Mouse (Mus musculus) heart, postnatal 14 days (tissue): Measurements from ENCODE around the gene 1700001J03Rik. TPM values are rescaled to one million over a fixed set of nuclear protein-coding genes. Genes with fewer than 3 reads are reported as not detected.
"Not testable (repeated sequence)": the region's sequence is repeated elsewhere in the genome, so short reads cannot be mapped to it uniquely, and the experiment has no call there.

Experiments
- DNase-seq, 2 experiments: peaks; one replicate each; pipeline ENCODE4 v3.0.0; 2021 to 2022
- intact Hi-C: fragments of 180-260 bp; cut with DNase I; formaldehyde crosslinking; loops from one replicate; pipeline ENCODE4 v1.15.1; 2025
- long read RNA-seq, 2 experiments: library from polyadenylated mRNA; stranded (forward); transcript quantifications; one replicate each; pipeline ENCODE4 v2.0.0; 2021
- total RNA-seq, 2 experiments: library from RNA; stranded (reverse); gene quantifications; 2 replicates each; pipeline ENCODE4 v1.2.3; 2021

The 1700001J03Rik gene
- under 1 TPM in 1 of 2 experiments, not detected in 1; 0.65 TPM for total RNA-seq
- long read RNA-seq, experiment 1 = 0 reads
- long read RNA-seq, experiment 2 = 0 reads

DNA sequence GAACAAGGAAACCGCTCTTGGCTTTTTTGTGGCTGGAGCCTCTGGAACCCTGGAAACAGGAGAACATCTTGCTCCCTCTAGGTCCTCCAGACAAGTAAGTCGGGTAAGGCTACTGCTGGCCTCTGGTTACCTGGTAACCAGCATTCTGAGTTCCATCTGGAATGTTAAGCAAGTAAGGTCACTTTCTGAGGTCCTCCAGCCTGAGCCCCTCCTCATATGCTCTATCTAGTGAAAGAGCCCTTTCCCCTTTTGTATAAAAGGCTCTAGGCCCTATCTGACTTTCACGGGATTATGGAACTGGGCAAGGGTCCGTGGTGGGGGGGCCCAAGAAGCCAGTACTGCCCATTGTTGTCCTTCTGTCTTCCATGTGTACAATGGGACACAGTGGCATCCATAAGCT is at the start of gene 1700001J03Rik:
Gene 1700001J03Rik, minus strand, starts transcription at position 101 of the 400 bp plus-strand sequence.
- intact Hi-C loops, DNase-seq: not testable (repeated sequence)

DNA sequence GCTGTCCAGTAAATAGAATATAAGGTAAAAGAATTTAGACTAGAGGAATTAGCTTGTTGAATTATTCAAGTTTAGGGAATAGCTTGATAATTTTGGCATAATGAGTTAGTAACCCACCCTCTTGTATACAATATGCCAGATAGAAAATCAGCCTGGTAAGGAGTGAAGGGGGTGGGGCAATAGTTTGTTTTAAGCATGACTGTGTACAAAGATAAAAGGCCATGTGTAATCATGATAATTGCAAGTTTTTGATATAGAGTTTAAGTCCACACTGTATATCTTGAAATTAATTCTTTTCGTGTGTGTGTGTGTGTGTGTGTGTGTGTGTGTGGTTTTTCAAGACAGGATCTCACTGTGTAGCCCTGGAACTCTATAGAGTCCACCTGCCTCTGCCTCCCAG is 49.2 kb upstream of the 1700001J03Rik start:
- intact Hi-C loops = loop anchor here (10.0 kb wide), 1 partner anchor 50 kb away; no protein-coding TSS in a partner anchor

DNA sequence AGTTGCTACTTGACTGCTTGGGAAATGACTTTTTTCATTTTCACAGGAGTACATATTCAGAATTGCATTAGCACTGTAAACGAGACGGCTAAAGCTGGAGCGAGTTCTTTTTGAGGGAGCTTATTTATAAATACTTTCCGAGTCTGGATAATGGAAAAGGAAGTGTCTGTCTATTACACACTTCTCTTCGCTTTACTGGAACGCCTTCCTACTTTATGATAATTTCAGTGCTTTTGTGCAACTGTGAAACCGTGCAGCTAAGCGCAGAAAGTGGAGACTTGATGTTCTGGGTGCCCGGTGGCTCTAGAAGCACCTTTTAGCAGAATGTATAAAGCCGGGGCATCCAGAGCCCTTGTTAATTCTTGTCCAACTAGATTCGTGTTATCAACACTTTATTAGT is 47.7 kb upstream of the 1700001J03Rik start:
- no peak for DNase-seq
- intact Hi-C loops = loop anchor here (10.0 kb wide), 1 partner anchor 52 kb away; no protein-coding TSS in a partner anchor

More for the DNA sequence above, 49.2 kb upstream of the 1700001J03Rik start:
- DNase-seq = no peak

DNA sequence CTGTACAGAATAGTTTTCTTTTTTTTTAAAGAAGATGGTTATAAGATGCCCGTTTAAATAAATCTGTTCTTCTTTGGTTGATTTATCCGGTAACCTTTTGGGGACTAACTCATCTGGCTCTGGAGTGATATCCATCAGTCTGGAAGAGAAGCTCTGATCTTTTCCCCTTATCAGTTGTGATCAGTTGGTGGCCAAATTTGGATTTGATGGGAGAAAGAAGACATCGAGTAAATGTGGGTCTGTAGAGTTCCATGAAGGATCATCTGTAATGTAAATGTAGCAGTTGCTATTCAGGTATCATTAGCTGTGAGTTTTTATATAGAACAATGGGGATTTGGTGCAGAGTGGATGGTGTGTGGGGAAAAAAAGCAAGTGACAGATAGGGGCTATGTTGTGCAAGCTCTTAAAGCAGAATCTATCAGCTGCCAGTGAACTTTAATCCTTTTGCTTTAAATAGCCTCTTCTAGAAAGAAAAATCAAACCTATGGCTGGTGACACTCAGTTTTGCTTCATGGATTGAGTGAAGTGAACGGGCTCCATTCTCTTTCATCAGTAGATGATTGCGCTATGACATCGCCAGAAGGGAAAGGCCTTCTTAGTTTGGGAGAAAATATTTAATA is 47.1 kb upstream of the 1700001J03Rik start:
- DNase-seq = no peak
- intact Hi-C loops = loop anchor here (10.0 kb wide), 1 partner anchor 53 kb away; no protein-coding TSS in a partner anchor

DNA sequence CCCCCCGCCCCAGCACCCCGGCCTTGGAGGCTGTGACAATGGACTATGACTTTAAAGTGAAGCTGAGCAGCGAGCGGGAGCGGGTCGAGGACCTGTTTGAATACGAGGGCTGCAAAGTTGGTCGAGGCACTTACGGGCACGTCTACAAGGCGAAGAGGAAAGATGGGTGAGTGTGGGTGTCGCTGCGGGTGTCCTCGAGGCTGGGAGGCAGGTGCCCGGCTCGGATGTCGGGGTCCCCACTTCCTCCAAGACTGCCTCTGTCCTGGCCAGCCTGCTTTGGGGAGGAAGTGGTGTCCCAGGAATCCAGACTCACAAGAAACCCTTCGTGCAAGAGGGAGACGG is 46.5 kb upstream of the 1700001J03Rik start:
- intact Hi-C loops = loop anchor here (10.0 kb wide), 1 partner anchor 53 kb away; no protein-coding TSS in a partner anchor
- DNase-seq = no peak

DNA sequence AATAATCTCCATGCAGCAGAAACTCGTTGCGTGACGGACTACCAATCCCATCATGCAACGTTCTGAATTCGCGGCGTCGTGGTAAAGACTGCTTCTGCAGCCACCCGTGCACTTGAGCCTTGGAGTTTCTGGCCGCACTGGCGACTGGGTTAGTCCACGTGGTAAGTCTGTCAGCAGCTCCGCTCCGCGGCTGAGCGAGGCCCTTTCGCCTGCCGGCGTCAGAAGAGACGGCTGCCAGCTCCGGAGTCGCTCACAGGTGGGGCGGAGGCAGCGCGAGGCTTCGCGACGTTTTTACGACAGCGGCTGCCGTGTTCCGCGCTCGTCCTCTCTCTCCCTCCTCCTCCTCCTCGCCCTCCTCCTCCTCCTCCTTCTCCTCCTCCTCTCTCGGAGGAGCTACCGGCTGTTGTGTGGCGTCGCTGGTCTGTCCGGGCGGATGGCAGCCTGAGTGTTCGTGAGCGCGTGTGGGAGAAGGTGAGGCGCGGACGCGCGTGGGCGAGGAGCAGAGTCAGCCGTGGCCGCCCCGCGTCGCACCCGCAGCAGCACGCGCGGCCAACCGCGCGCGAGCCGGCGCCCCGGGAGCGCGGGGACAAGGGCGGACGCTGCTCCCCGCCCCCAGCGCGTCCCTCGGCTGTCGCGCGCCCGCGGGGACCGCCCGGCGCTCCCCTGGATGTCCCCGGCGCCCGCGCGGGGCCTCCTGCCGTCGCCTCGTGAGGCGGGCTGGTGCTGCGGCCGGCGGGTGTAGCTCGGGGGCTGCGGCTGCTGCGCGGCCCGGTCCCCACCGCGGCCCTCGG is 46.0 kb upstream of the 1700001J03Rik start, which contains the start of gene Cdk8:
Gene Cdk8, plus strand, starts transcription at position 367 of the 791 bp plus-strand sequence.
- intact Hi-C loops = loop anchor here (10.0 kb wide), 1 partner anchor 54 kb away; no protein-coding TSS in a partner anchor
- peak; percentile 92 to 93 for DNase-seq

DNA sequence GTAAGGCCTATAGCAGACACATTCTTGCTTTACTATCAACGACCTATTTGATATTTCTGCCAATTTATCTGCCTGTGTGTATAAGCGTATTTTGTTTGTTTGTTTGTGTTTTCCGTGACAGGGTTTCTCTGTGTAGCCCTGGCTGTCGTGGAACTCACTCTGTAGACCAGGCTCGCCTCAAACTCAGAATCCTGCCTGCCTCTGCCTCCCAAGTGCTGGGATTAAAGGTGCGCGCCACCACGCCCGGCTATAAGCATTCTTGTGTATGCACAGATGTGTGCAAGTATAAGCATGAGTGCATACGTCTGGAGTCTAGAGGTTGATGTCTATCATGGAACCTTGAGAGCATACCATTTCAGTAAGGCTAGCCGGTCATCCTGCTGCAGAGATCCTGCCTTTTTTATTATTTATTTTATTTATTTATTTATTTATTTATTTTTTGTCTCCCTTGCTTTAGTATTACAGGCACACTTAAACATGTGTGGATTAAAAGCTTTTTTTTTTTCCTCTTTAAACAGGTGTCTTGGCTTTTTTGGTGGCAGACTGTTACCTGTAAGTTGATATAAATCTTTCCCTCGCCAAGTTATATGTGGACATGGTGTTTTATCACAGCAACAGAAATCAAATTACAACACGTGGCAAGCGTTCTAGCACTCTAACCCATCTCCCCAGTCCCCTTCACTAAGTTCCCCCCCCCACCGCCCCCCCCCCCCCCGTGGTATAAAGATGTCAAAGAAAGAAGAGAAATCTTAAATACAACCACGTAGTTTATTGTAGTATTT is 45.0 kb upstream of the 1700001J03Rik start:
- no peak for DNase-seq
- intact Hi-C loops = loop anchor here (10.0 kb wide), 1 partner anchor 55 kb away; no protein-coding TSS in a partner anchor

DNA sequence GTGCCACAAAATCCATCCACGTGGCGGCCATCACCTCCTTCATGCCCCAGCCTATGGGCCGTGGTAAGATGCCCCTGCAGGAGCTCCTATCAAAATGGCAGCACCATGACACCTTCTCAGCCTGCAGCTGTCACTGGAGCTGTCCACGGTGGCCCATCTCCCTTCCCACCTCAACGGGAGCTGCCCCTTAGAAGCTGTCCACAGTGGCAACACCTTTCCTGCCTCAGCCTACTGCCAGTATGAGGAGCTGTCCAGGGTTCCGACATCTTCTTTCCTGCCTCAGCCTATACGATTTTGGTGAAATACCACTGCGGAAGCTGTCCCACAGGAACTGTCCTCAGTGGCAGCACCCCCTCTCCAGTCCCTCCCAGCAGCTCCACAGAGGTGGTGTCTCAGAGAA is 42.4 kb upstream of the 1700001J03Rik start:
- intact Hi-C loops = no loop called here
- DNase-seq = no peak

DNA sequence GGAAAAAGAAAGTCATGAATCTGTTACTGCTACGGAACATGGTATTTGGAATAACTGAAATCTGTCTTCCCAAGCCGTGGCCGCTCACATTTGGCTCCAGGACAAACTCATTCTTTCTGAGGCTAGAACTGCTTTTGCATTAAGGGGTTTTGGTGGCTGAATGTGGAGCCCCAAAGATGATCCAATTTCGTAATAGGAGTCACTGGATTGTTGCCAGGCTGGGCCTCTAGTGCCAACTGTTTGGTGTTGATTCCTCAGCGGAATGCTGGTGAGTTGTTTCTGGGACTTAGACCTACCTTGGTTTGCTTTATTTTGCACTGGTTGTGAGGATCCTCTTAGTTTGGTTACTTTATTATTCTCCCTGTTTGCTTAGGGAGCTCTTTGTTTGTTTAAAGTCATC is 38.7 kb upstream of the 1700001J03Rik start:
- intact Hi-C loops = no loop called here
- DNase-seq = no peak

DNA sequence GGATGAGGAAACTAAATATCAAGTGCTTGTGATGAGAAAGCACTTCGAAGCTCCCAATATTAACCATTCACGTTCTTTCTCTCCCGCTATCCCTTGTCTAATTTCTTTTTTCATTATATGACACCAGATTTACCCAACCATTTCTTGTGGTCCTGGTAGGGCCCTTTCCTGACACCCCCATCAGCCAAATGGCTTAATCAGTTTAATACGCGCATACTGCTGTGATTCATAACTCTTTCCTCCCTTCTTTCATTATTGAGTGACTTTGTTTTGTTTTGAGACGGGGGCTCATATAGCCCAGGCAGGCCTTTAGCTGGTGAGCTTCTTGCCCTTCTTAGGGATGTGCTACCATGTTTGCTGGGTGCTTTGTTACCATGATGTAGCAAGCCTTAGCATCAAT is 36.6 kb upstream of the 1700001J03Rik start:
- intact Hi-C loops = no loop called here
- DNase-seq = no peak

DNA sequence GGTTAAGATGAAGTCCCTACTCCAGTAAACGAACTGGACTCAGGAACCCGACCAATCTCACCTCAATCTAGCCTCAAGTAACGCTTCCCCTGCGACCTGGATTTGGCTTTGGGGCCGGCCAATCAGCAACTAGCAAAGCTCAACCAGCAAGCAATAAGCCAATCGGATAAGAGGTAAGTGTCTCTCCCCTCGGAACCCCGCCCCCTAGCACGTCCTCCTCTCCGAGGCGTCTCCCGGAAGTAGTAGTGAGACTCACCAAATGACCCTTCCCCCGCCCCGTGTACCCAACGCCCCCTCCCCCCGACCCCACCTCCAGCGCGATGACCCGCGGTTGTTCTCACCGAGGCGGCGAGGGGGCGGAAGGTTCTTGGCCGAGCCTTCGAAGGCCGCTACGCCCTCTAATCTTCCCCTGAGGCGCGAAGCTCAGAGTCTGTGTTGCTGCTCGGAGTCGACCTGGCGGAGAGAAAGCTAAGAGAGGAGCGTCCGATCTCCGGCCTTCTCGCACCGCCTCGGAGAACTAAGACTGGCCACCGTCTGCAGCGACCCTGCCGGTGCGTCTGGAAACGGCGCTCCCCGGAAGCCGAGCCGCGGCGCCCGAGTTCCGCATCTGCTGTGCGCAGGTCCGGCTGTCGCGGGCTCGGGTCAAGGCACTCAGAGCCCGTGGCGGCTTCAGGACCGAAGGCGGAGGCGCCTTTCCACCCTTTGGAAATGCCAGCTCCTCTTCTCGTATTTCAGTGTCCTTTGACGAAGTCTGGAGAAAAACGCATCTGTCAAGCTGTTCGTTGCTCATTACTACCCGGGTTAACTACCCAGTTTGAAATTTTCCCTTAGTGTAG is 36.0 kb upstream of the 1700001J03Rik start, which contains the start of gene Rnf6:
Gene Rnf6, minus strand, starts transcription at position 677 of the 836 bp plus-strand sequence.
- peak; percentile 91 for DNase-seq
- intact Hi-C loops = no loop called here

DNA sequence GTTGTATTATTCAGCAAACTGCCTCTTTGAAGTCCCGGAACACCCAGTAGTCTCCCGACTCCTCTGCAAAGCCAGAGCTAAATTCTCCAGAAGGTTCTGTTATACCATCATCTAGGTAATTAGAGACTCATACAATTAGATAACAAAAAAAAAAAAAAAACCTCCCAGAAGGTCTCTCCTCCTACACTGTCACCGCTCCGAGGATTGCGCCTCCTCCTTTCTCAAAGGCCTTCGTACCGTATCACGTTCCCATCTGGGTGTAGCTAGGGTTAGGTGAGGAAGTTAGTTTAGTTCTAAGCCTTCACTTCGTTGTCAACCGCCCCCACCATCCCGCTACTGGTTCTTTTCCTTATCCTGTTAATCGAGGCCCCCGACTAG is 35.4 kb upstream of the 1700001J03Rik start:
- DNase-seq = no peak
- intact Hi-C loops = no loop called here

DNA sequence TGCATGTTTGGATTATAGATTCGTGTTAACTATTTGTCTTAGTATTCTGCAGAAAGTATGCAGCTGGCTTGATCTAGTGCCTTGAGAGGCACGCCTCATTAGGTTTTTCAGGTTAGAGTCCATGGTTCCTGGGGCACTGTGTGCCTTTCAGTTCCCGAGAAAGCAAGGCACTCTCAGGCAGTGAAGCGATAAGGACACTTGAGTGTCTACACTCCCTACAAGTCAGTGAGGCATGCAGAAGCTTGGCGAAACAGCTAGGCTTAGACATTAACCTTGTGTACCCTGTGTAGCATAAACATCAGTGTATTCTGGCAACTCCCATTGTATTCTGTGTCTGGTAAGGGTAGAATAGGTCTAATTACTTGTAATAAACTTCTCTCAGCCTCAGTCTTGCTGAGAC is 20.4 kb upstream of the 1700001J03Rik start:
- no peak for DNase-seq
- intact Hi-C loops = no loop called here

DNA sequence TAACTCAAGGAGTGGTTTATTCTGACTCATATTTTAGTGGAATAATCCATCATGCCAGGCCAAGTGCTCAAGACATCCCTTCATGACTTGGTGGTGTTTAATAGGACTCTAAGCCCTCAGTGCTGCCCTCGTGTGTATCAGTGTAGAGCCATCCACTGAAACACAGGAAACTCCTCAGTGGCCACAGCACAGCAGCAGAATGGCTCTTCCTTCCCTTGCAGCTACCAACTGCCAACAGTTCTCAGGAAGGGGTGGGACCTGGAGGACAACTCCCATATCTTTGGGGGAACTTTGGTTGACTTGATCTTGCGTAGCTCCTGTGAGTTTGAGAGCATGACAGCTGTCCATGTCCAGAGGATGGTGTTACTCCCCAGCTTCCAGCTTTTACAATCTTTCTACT is 18.8 kb upstream of the 1700001J03Rik start:
- intact Hi-C loops = no loop called here
- DNase-seq = no peak

DNA sequence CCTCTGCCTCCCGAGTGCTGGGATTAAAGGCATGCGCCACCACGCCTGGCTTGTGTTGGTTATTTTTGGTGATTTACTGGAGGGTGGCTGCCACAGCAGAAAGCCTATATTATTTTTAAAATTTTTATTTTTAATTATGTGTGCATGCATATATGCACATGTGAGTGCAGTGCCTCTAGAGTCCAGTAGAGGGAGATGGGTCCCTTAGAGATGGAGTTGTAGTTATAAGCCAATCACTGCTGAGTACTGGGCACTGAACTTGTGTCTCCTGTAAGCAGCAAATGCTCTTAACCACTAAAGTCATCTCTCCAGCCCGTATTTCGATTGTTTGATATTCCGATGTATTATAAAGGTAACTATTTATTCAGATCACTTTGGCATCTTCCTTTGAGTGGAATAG is 15.5 kb upstream of the 1700001J03Rik start:
- intact Hi-C loops = no loop called here

DNA sequence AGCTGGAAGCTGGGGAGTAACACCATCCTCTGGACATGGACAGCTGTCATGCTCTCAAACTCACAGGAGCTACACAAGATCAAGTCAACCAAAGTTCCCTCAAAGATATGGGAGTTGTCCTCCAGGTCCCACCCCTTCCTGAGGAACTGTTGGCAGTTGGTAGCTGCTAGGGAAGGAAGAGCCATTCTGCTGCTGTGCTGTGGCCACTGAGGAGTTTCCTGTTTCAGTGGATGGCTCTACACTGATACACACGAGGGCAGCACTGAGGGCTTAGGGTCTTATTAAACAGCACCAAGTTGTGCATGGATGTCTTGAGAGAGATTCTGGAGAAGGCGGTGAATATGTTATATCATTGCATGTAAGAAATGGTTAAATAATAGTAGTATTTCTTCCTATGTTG is 14.4 kb upstream of the 1700001J03Rik start:
- no peak for DNase-seq
- intact Hi-C loops = loop anchor here (10.0 kb wide), 1 partner anchor 275 kb away; no protein-coding TSS in a partner anchor

More for the DNA sequence above, 15.5 kb upstream of the 1700001J03Rik start:
- no peak for DNase-seq

DNA sequence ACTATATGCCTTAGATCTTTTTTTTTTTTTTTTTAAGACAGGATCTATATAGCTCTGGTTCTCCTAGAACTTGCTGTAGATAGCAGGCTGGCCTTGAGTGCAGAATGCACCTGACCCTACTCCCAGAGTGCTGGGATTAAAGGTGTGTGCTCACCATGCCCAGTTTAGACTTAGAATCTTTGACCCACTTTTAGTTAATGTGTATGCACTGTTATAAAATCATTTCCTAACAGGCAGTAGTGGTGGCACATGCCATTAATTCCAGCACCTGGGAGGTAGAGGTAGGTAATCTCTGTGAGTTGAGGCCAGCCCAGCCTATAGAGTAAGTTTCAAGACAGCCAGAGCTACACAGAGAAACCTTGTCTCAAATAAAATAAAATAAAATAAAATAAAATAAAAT is 14.0 kb upstream of the 1700001J03Rik start:
- DNase-seq = no peak
- intact Hi-C loops = loop anchor here (10.0 kb wide), 1 partner anchor 276 kb away; no protein-coding TSS in a partner anchor

DNA sequence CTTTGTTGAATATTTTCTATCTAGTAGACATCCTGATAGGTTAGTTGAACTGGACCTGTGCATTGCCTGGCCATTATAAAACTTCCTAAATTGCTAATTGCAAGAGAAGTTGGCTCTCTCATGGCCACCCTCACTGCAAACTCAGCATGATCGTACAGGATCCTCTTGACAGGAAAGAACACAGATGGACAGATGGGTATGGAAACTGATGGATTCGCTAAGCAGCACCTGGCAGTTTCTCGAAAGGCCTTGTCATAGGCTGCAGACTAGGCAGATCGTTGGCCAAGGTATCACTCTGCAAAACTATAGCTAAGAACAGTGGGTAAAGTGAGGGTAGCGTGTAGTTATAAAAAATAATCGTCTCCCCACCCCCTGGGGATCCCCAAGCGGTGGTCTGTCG is 8.3 kb upstream of the 1700001J03Rik start:
- DNase-seq = no peak
- intact Hi-C loops = loop anchor here (10.0 kb wide), 1 partner anchor 281 kb away; no protein-coding TSS in a partner anchor

DNA sequence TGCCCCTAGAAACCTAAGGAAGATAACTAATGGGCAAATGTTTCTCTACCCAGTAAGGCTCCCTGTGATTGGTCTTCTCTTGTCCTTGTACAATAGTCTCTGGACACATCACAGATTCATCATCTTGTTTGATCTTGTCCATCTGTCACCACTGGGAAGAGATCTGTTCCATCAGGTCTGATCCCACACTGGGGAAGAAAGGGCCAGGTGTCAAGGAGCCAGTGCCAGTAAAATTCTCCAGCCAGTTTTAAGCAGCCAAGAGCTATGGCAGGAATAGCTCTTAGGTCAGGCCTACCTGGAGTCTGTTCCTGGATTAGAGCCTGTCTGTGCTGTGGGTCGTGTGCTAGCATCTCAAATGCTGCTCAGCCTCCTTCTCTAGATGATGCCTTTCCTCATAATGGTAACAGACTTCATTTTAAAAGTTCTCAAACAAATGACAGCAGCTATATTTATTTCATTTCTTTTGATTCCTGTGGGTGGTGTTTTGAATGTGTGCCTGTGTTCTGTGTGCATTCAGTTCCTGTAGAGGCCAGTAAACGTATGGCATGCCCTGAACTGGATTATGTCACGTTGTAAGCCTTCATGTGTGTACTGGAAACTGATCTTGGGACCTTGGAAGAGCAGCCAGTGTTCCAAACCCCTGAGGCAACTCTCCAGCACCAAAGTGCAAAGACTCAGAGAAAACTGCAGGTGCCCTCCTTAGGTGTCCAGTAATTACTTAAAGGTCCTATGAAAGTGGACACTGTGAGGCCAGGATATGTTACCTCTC is 5.6 kb upstream of the 1700001J03Rik start:
- intact Hi-C loops = loop anchor here (10.0 kb wide), 1 partner anchor 284 kb away; no protein-coding TSS in a partner anchor
- no peak for DNase-seq
